Mouse (Mus musculus) adrenal gland (tissue): Measurements from ENCODE around the gene Nanos3.

ENCODE experiments used
- intact Hi-C: fragments of 180-260 bp; cut with DNase I; formaldehyde crosslinking; loops from one replicate; pipeline ENCODE4 v1.15.1; 2025

Nanos3 gene

DNA sequence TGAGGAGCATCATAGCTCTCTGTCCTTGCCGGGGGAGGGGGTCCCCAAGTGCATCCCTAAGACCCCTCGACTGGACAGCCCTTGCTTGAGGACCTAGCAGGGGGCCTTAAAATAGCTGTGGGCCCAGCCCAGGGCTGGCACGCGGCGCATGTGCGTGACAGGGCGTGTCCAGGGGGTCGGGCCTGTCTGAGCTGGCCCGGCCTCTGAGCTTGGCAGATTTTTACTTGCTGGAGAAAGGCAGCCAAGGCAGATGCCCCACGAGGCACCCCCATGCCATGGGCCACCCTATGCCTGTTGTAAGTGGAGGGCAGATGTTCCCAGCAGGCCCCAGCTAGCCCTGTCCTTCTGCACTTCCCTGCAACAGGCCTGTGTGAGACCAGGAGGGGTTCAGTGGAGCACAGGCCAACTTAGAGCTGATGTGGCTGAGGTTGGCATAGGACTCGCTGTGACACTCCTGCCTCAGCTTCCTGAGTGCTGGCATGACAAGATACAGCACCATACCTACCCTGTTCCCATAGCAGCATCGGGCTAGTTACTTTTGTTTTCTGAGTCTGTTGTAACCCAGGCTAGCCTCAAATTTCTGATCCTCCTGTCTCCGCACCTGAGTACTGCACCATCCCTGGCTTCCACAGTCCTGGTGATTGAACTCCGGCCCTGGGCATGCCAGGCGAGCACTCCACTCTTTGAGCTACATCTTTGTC is 16.7 kb upstream of the Nanos3 start:
- intact Hi-C loops = no loop called here

DNA sequence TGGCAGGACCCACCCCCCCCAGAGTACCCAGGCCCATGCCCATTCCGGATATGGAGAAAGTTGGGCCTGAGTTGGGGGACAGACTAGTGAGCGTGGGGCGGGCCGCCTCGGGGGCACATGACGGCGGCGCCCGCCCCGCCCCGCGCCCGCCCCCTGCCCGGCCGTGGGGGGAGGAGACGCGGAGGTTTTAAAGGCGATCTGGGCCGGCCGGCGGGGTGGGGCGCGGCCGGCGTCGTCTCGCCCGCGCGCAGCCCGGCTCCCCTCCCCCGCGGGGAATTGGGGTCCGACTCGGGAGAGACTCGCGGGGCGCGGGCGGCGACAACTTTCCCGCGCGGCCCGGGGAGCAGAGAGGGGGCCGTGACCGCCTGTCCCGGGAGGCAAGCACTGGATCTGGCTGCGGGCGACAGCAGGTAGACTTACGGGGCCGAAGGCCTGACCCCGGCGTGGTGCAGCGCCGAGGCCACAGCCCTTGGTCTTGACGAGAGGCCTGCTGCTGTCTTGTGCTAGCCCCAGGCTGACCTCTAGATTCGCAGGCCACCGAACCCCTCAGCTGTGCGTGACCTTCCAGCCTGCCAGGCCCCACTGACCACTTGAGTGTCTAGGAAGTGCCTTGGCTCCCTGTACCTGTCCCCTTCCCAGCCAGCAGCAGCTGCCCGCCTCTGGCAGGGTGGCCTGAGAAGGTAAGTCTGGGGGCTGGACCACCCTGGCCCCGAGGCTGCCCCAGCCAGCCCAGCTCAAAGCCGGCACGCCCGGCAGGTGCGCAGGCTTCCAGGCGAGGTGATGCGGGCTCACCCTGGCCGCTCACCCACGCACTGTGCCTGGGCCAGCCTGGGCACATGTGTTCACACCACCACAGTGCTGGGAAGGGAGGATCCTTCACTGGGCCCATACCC is 15.9 kb upstream of the Nanos3 start:
- intact Hi-C loops = no loop called here

DNA sequence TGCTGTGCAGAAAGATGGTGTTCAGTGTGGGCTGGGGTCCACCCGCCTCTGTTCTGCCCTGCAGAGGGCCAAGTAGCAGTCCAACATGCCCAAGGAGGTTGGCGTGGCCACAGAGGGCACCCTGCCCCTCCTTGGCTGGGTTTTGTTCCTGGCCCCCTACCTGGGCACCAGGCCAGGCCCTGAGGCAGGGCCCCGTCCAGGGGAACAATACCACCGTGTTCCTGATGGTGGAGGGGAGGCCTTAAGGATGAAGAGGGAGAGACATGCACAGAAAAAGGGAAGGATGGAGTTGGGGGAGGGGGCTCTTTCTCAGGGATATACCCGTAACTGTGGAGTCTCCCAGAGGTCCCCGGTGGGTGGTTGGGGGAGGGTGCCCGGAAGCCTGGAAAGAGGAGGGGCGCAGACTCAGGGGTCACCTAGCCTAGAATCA is 15.1 kb upstream of the Nanos3 start:
- intact Hi-C loops = no loop called here

DNA sequence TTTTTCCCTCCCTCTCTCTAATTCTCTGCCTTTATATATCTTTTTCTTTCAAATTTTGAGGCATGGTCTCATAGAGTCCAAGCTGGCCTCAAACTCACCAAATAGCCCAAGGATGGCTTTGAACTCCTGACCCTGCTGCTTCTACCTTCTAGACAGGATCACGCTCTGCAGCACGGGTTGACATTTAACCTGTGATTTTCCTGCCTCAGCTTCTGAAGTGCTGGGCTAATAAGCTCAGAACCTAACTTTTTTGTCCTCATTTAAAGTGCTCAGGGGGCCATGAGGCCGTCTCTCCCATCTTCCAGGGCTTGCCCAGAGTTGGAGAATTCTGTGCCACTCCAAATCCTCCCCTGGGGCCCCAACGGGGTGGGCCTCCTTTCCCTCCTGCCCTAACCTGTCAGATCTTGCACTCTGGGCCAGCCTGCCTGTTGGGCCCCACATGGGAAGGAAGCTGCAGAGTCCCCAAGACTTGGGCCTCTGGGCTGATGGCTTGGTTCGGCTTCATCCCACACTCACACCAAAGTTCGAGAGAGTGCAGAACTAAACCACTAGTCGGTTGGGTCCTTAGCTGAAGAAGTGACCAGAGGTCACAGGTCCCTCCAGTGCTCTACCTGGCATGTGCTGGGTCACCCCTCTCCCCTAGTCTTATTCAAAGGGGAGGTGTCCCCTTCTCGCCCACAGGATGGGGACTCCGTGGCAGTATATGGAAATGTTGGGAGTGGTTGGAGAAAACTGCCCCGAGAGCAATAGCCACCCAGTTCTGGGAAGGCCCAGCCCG is 14.5 kb upstream of the Nanos3 start:
- intact Hi-C loops = loop anchor here (10.0 kb wide), 1 partner anchor 55 kb away; the partner anchor contains the start of gene Mri1

DNA sequence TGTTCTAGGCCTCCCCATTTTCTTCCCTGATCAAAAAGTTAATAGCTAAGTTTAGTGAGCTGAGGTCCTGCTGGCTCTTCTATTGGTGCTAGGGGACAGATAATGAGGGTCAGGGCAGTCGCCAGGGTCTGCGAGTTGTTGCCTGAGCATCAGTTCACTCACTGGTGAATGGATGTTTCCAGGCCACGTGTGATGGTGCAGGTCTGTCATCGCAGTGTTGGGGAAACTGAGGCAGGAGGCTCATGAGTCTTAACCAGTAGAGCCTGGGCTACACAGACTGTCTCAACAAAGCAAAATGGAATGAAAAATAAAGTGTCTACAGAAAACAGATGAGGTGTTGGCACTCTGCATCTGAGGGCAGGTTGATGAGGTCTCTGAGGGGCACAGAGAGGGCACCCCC is 13.9 kb upstream of the Nanos3 start:
- intact Hi-C loops = loop anchor here (10.0 kb wide), 1 partner anchor 56 kb away; the partner anchor contains the start of gene Mri1

DNA sequence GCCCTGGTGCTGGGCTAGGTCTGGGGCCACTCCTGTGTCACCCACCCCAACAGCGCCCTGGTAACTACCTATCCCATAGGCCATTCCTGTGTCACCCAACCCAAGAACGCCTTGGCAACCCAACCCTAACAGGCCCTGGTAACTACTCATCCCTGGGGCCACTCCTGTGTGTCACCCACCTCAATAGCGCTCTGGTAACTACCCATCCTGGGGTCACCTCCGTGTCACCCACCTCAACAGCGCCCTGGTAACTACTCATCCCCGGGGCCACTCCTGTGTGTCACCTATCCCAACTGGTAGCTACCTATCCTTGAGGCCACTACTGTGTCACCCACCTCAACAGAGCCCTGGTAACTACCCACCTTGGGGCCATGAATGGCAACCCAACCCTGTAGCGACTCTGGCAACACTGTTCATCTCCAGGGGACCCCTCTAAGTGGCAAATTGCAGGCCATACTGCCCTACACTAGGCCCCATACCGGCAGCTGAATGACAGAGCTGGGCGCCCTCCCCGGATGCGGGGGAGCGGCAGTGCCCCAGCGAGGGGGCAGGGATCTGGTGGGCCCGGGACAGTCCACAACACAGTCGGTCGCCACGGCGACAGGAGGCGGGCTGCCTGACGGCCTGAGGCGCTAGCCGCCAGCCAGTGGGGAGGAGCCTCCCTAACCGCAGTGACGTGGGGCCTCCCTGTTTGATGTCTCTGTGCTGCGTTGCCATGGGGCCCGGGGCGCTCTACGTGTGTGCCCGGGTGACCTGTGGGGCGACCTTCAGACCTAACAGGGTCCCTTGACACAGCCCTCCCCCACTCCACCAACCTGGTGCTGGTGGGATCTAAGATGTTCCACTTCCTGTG is 13.1 kb upstream of the Nanos3 start:
- intact Hi-C loops = loop anchor here (10.0 kb wide), 1 partner anchor 57 kb away; the partner anchor contains the start of gene Mri1

DNA sequence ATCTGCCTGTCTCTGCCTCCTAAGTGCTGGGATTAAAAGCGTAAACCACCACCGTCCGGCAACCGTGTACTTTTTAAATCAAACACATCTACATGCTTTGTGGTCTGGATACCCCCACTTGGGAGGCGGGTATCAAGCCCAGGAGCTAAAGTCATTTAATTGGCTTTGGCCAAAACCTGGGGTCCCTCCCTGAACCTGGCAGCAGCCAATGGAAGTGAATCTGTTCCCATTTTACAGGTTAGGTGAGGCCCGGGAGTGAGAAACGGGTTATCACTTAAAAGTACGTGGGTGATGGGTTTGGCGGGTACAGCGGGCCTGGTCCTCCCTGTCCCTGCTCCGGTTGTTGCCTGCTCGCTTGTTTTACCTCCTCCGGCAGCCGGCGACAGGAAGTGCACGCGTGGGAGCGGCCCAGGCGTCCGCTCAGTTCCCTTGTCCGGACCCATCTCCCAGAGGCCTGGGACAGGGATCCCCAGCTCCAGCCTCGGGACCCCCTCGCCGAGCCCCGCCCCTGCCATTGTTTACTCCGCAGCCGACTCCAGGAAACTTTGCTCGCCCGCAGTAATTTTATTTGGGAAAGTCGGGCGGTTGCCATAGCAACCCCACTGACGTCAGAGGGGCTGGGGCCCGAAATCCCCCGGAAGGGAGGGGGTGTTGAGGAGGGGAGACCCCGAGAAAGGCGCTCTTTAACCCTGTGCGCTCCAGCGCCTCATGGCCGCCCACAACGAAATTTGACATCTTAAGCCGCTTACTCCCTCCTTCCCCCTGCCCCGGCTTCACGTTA is 12.3 kb upstream of the Nanos3 start:
- intact Hi-C loops = loop anchor here (10.0 kb wide), 1 partner anchor 57 kb away; the partner anchor contains the start of gene Mri1

DNA sequence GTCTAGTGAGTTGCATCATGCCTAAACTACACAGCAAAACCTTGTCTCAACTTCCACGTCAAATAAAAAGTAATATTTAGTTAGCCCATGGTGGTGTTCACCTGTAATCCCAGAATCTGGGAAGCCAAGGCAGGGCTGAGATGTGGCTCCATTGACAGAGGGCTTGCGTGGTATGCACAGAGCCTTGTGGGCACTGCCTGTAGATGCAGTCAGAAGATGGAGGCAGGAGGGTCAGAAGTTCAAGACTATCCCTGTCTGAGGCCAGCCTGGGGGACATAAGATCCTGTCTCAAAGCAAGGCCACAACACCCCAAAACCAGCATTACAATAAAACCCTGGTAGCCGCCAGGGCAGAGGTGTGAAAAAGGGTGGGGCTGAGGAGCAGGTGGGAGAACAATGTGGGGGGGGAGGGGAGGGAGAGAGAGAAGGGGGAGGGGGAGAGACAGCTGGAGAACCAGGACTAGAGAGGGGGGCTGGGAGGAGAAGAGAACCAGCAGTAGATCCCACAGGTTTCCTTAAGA is 9.3 kb upstream of the Nanos3 start:
- intact Hi-C loops = loop anchor here (10.0 kb wide), 1 partner anchor 61 kb away; the partner anchor contains the start of gene Mri1

DNA sequence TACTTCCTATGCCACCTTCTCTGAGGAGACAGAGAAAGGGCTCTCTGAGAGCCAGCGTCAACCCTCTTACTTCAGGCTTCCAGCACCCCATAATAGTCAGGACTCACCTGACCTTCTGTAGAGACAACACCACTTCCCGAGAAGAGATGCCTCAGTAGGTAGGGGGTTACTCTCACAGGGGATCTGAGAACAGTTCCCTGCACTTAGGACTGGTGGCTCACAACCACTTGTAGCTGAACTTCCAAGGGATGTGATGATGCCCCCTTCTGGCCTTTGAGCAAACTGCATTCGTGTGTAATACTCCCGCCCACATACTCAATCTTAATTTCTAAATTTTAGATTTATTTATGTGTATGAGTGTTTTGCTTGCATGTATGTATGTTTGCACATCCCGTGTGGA is 8.5 kb upstream of the Nanos3 start:
- intact Hi-C loops = loop anchor here (10.0 kb wide), 1 partner anchor 61 kb away; the partner anchor contains the start of gene Mri1

DNA sequence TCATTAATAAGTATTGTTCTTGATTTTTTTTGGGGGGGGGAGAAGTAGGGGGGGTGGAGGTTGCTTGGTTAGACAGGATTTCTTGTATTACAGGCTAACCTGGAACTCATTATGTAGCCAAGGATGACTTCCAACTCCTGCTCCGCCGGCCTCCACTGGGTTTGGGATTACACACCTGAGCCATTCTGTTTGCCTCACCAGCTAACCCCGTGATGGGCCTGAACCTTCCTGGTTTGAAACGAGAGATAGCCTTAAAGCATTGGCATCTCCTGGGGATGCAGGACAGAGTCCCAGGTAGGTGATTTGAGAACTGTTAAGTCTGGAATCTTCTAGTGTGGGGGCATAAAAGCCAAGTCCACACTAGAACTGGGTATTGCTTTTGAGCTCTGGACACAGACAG is 8.1 kb upstream of the Nanos3 start:
- intact Hi-C loops = loop anchor here (10.0 kb wide), 1 partner anchor 62 kb away; the partner anchor contains the start of gene Mri1

DNA sequence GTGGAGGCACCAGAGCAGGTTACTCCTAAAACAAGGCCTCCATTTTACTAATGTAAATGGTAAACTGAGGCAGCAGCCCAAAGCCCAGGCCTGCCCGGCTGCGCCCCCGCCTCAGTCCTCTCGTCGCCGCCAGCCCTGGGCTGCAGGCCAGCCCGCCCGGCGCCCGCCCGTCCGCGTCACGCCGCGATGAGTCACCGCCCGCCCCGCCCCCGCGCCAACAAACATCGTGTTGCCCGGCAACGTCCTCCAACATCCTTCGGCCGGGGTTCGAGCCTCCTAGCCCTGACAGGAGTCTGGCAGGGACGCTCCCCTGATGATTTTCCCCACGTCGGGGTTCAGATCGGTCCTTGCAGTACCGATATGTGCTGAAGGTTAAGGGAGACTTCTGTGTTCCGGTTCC is 7.5 kb upstream of the Nanos3 start:
- intact Hi-C loops = loop anchor here (10.0 kb wide), 1 partner anchor 62 kb away; the partner anchor contains the start of gene Mri1

DNA sequence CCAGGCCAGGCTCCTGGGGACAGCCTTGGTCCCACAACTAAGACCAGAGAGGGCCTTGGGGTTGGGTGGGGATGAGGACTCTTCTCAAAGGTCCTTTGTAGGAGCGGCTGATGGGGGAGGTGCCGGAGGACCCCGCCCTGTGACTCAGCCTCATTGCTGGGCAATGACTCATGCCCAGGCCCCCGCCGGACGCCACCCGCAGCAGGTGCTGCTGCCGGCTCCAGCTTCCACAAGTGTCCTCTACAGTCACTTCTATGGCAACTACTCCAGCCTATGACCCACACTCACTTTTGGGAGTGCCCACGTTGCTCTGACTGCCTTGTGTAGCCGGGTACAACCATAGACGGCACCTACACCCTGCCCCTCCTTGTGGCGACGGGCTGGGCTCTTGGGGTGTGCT is 7.0 kb upstream of the Nanos3 start:
- intact Hi-C loops = loop anchor here (10.0 kb wide), 1 partner anchor 63 kb away; the partner anchor contains the start of gene Mri1

DNA sequence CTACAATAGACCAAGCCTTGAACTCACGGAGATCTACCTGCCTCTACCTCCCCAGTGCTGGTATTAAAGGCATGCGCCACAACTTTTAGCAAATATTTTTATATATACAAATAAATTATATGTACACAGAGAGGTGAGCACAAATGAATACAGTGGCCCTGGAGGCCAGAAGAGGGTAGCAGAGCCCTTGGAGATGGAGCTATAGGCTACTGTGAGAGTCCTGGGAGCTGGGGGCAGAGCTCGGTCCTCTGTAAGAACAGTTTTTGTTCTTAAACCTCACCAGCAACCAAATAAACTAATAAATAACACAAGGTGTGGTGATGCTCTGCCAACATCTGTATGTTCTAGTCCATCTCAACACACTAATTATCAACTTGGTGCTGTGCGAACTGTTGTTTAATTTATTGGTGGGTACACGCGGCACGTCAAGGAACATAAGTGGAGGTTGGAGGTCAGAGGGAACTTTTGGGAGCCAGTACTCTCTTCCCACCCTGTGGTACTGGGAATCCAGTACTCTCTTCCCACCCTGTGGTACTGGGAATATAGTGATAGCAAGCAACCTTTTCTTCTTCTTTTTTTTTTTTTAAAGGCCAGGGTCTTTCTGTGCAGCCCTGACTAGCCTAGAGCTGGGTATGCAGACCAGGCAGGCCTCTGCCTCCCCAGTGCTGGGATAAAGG is 5.3 kb upstream of the Nanos3 start:
- intact Hi-C loops = loop anchor here (10.0 kb wide), 1 partner anchor 64 kb away; the partner anchor contains the start of gene Mri1

DNA sequence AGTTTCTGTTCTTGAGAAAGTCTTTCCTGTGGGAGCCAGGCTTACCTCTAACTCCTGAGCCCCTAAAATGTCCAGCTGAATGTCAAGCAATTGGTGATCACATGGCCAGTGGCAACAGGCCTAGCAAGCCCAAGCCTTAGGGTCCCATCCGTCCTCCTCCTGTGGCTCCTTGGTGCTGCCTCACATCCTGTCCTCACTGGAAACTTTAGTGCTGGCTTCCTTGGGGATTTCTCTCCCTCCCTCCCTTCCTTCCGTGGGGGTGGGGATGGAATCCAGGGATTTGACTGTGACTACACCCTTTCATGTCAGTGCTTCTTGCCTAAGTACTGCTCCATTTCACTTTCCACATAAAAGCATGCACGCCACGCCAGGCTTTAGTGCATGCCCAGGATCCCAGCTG is 4.6 kb upstream of the Nanos3 start:
- intact Hi-C loops = loop anchor here (5.0 to 10.0 kb wide), 3 partner anchors 65 to 168 kb away; partner anchors contain the start of gene Mri1

DNA sequence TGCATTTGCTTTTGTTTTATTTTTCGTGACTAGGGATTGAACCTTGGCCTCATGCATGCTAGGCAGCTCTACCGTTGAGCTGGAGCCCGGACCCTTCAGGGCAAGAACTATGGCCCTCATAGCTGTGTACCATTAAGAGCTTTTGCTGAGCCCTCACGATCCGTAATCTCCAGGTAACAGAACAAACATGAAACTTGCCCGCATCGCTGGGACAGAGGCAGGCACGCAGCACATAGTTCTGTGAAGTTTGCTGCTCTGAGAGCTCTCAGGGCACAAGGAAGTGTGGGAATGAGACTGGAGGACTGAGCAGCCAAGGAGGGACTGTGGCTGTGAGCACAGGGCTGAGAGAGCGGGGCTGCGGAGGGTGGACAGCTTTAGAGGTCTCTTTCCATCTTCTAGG is 3.7 kb upstream of the Nanos3 start:
- intact Hi-C loops = loop anchor here (5.0 kb wide), 2 partner anchors 94 to 169 kb away; no protein-coding TSS in a partner anchor

DNA sequence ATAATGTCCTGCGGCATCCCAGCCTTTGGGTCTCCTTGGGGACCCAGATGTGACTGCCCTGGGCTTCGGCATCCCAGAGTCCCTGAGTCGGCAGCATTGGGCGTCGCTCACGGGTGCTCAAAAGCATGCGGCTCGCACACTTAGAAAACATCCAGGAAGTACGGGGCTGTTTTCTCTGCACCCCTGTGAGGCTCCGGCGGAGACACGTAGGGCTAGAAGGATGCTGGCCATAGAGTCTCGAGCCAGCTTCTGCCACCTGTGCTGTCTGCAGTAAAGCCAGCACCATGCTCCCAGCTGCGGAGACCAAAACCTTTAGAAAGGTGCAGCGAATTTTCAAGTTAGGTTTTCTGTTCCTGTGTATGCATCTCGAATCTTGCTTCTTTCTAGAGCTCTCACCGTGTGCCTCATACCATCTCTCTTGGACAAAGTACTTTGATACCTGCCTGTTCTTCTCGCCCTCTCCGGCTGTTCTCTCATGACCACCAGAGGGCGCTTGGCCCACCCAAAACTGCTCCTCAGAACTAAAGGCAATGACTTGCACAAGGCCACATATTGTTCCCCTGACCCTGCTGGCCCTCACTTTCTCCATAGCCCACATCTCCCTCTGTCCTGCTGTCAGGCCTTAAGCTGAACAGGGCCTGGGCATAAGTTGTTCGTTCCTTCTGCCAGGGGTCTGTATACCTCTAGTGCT is 2.2 kb upstream of the Nanos3 start:
- intact Hi-C loops = loop anchor here (5.0 kb wide), 2 partner anchors 95 to 170 kb away; no protein-coding TSS in a partner anchor

DNA sequence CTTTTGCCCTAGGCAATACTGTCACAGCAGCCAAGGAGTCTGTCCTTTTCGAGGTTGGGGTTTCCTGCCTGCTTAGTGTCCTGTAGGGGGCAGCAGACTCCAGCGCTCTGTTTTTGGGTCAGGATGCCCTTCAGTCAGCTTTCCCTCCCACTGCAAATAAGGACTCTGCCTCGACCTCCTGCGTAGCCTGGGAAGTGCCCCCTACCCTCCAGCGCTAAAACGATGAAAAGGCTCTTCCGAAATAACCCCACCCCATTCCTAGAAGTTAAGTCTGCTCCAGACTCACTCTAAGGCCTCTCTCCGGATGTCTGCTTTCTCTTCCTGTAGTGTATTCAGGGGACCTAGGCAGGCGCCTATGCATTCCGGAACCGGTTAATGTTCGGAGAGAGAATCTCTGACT is 1.5 kb upstream of the Nanos3 start:
- intact Hi-C loops = loop anchor here (1.0 to 5.0 kb wide), 3 partner anchors 24 to 171 kb away; no protein-coding TSS in a partner anchor
